In genomic region chr11:69474737-69475136, GRCm38 (mm10) we compare ENCODE assay signal across 27 mouse cellular contexts.
"Had no signal": no experiment of that assay in that cellular context is flagged by ENCODE, and none has a peak within 500 bp of the region (broad histone marks: within the 10 kb centered on the region; RNA-seq: fewer than 3 reads in every experiment).

No protein-coding gene starts in this region.

- H3K27me3 ChIP-seq: heart, embryonic 15.5 days; hindbrain, embryonic 12.5 days; intestine, embryonic 15.5 days; kidney, embryonic 15.5 days; limb, embryonic 15.5 days had no signal

- H3K27ac ChIP-seq: gastrocnemius, adult 2 months; heart, adult 2 months; heart, embryonic 13.5 days; heart, embryonic 15.5 days; hindbrain, embryonic 10.5 days; hindbrain, embryonic 12.5 days; hindbrain, embryonic 14.5 days; intestine, embryonic 15.5 days; kidney, embryonic 15.5 days; kidney, postnatal 0 days; limb, embryonic 13.5 days; limb, embryonic 15.5 days; liver, embryonic 12.5 days; liver, embryonic 14.5 days had no signal

- H3K4me3 ChIP-seq: gastrocnemius, adult 2 months; heart, adult 2 months; heart, embryonic 13.5 days; heart, embryonic 15.5 days; hindbrain, embryonic 10.5 days; hindbrain, embryonic 12.5 days; intestine, embryonic 15.5 days; kidney, embryonic 15.5 days; limb, embryonic 13.5 days; limb, embryonic 15.5 days; liver, embryonic 12.5 days had no signal

- ATAC-seq: hindbrain, embryonic 16.5 days; inflammation-experienced regulatory T-cells, adult 6 months; intestine, embryonic 15.5 days; liver, embryonic 12.5 days had no signal

- H3K4me1 ChIP-seq: hindbrain, embryonic 12.5 days; limb, embryonic 13.5 days had no signal

- H3K4me2 ChIP-seq: heart, embryonic 13.5 days; heart, embryonic 15.5 days; hindbrain, embryonic 12.5 days; hindbrain, embryonic 14.5 days; intestine, embryonic 15.5 days; kidney, embryonic 15.5 days; limb, embryonic 13.5 days; limb, embryonic 15.5 days; liver, embryonic 12.5 days had no signal

- DNase-seq: gastrocnemius, adult 2 months; gastrocnemius, postnatal 10 days; gastrocnemius, postnatal 25 days; heart, adult 2 months; heart, postnatal 4 days; kidney, adult 11 months; kidney, adult 2 months; kidney, adult 9 months; kidney, postnatal 14 days; kidney, postnatal 36 days; layer of hippocampus, adult 9-11 months; layer of hippocampus, postnatal 36 days; left cerebral cortex, postnatal 4 days had no signal

- H3K9ac ChIP-seq: heart, embryonic 13.5 days; heart, embryonic 15.5 days; hindbrain, embryonic 12.5 days; hindbrain, embryonic 14.5 days; intestine, embryonic 15.5 days; kidney, embryonic 15.5 days; limb, embryonic 13.5 days; limb, embryonic 15.5 days; liver, embryonic 12.5 days; liver, embryonic 14.5 days had no signal

- H3K36me3 ChIP-seq: heart, embryonic 13.5 days; heart, embryonic 15.5 days; hindbrain, embryonic 10.5 days; hindbrain, embryonic 12.5 days; intestine, embryonic 15.5 days; kidney, embryonic 15.5 days; limb, embryonic 13.5 days; limb, embryonic 15.5 days; liver, embryonic 12.5 days had no signal

- H3K9me3 ChIP-seq: heart, embryonic 13.5 days; heart, embryonic 15.5 days; hindbrain, embryonic 10.5 days; hindbrain, embryonic 12.5 days; intestine, embryonic 15.5 days; kidney, embryonic 15.5 days; limb, embryonic 13.5 days; limb, embryonic 15.5 days; liver, embryonic 12.5 days had no signal
